Mouse (Mus musculus): ENCODE data around the gene Tbp. TPM values are rescaled to one million over a fixed set of nuclear protein-coding genes. Genes with fewer than 3 reads are reported as not detected.

Gene Tbp
- polyA plus RNA-seq, 1 experiment, result 281 TPM

- peak overlapping the region; percentile 79 for H3K4me3 ChIP-seq (ENCODE audit: control insufficient read depth, low read depth, low read length)
- 0 out of 2 replicates have a peak overlapping the region, but pooled peaks have one; percentile 21 for H3K27ac ChIP-seq (ENCODE audit: control insufficient read depth, insufficient read depth, low read depth, low read length)
- no peak for TF ChIP-seq POLR2A (IDR thresholded peaks at IDR 0.05; ENCODE audit: control insufficient read depth, low read depth, low read length)
- TF ChIP-seq CTCF (IDR thresholded peaks at IDR 0.05; ENCODE audit: control insufficient read depth, insufficient read depth, insufficient replicate concordance, low read depth, low read length), result no peak
- H3K27me3 ChIP-seq (ENCODE audit: control insufficient read depth, insufficient read depth, low read length), result no peaks in the 10 kb centered on the region
- H3K4me1 ChIP-seq (ENCODE audit: control insufficient read depth, insufficient read depth, low read length), result peaks cover 10% of the 10 kb centered on the region
- H3K36me3 ChIP-seq (ENCODE audit: control insufficient read depth, insufficient read depth, low read length), result no peaks in the 10 kb centered on the region
These were observed 65.2 kb downstream of the Tbp start for GRCm38 (mm10) chr17:15564928-15565300.

DNA sequence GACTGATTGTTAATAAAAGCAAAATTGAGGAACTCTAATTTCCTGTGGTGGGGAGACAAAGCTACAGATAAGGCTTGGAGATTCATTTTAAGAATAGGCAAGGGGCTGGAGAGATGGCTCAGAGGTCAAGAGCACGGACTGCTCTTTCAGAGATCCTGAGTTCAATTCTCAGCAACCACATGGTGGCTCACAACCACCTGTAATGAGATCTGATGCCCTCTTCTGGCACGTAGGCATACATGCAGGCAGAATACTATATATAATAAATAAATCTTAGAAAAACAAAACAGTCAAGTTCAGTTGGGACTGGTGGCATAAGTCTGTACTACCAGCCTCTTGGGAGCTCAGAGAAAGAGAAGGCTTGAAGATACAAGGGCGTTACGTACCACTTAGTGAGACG is 67.2 kb downstream of the Tbp start:
- Histone ChIP-seq H3K27ac (ENCODE audit: control insufficient read depth, insufficient read depth, low read depth, low read length) (no peak overlapping the region), H3K36me3 (ENCODE audit: control insufficient read depth, insufficient read depth, low read length) (no peaks in the 10 kb centered on the region), H3K4me3 (ENCODE audit: control insufficient read depth, low read depth, low read length) (no peak overlapping the region), H3K27me3 (ENCODE audit: control insufficient read depth, insufficient read depth, low read length) (no peaks in the 10 kb centered on the region), H3K4me1 (ENCODE audit: control insufficient read depth, insufficient read depth, low read length) (peaks cover 10% of the 10 kb centered on the region)
- TF ChIP-seq POLR2A (IDR thresholded peaks at IDR 0.05; ENCODE audit: control insufficient read depth, low read depth, low read length) (no peak), CTCF (IDR thresholded peaks at IDR 0.05; ENCODE audit: control insufficient read depth, insufficient read depth, insufficient replicate concordance, low read depth, low read length) (no peak)

- no peak overlapping the region for H3K27ac ChIP-seq (ENCODE audit: control insufficient read depth, insufficient read depth, low read depth, low read length)
- no peak overlapping the region for H3K4me3 ChIP-seq (ENCODE audit: control insufficient read depth, low read depth, low read length)
- H3K4me1 ChIP-seq (ENCODE audit: control insufficient read depth, insufficient read depth, low read length), result no peaks in the 10 kb centered on the region
- no peaks in the 10 kb centered on the region for H3K27me3 ChIP-seq (ENCODE audit: control insufficient read depth, insufficient read depth, low read length)
- TF ChIP-seq CTCF (IDR thresholded peaks at IDR 0.05; ENCODE audit: control insufficient read depth, insufficient read depth, insufficient replicate concordance, low read depth, low read length) (no peak), POLR2A (IDR thresholded peaks at IDR 0.05; ENCODE audit: control insufficient read depth, low read depth, low read length) (no peak)
- no peaks in the 10 kb centered on the region for H3K36me3 ChIP-seq (ENCODE audit: control insufficient read depth, insufficient read depth, low read length)
These were observed 75.4 kb downstream of the Tbp start for GRCm38 (mm10) chr17:15575056-15575455.

- Histone ChIP-seq H3K4me1 (ENCODE audit: control insufficient read depth, insufficient read depth, low read length) (no peaks in the 10 kb centered on the region), H3K27me3 (ENCODE audit: control insufficient read depth, insufficient read depth, low read length) (no peaks in the 10 kb centered on the region), H3K27ac (ENCODE audit: control insufficient read depth, insufficient read depth, low read depth, low read length) (no peak overlapping the region), H3K4me3 (ENCODE audit: control insufficient read depth, low read depth, low read length) (peak overlapping the region; percentile 65), H3K36me3 (ENCODE audit: control insufficient read depth, insufficient read depth, low read length) (no peaks in the 10 kb centered on the region)
- TF ChIP-seq CTCF (IDR thresholded peaks at IDR 0.05; ENCODE audit: control insufficient read depth, insufficient read depth, insufficient replicate concordance, low read depth, low read length), result no peak
- no peak for TF ChIP-seq POLR2A (IDR thresholded peaks at IDR 0.05; ENCODE audit: control insufficient read depth, low read depth, low read length)
These were observed 77.6 kb downstream of the Tbp start for GRCm38 (mm10) chr17:15577291-15577694.

Other genes starting within 250 kb of the Tbp start
- gene Dll1, start 123.0 kb upstream of the Tbp start, polyA plus RNA-seq (2012; rRNA removed), result 0.78 and 1.2 TPM in 2 replicates
- 16.5 and 16.8 TPM in 2 replicates for gene Fam120b, start 103.7 kb upstream of the Tbp start, polyA plus RNA-seq (2012; rRNA removed)
- gene Psmb1, start 137 bp upstream of the Tbp start, polyA plus RNA-seq (2012; rRNA removed), result 50.8 and 58.3 TPM in 2 replicates
- 8.5 and 9.0 TPM in 2 replicates for gene Pdcd2, start 27.4 kb downstream of the Tbp start, polyA plus RNA-seq (2012; rRNA removed)
- gene Prdm9, start 64.5 kb downstream of the Tbp start, polyA plus RNA-seq (2012; rRNA removed), result 2.9 and 3.2 TPM in 2 replicates
- gene Chd1, start 205.1 kb downstream of the Tbp start, polyA plus RNA-seq (2012; rRNA removed), result 4.0 and 4.6 TPM in 2 replicates

Measured in testis, adult 2 months (tissue).